Mouse (Mus musculus) R1 (cell line): ENCODE measurements around the gene Hoxc10.

Experiments
- DNase-seq: peaks from one replicate; pipeline ENCODE4 v3.0.0-alpha.2; 2018; ENCODE audit warnings: low read depth, low spot score

The Hoxc10 gene

GRCm38 (mm10) chr15:102966776-102967311 is at the start of gene Hoxc10:
TSS of gene Hoxc10 (plus strand) at chr15:102966796.
- peak; percentile 50 for DNase-seq

GRCm38 (mm10) chr15:102917972-102918572 is 48.5 kb upstream of the Hoxc10 start:
- no peak for DNase-seq

GRCm38 (mm10) chr15:102918611-102919265 is 47.9 kb upstream of the Hoxc10 start:
- DNase-seq, result no peak

- no peak for DNase-seq
Measured at GRCm38 (mm10) chr15:102919336-102920180, 47.0 kb upstream of the Hoxc10 start.

GRCm38 (mm10) chr15:102920619-102921018 is 46.0 kb upstream of the Hoxc10 start:
- DNase-seq, result peak; percentile 100

- peak; percentile 67 for DNase-seq
Measured at GRCm38 (mm10) chr15:102921053-102922011, 45.3 kb upstream of the Hoxc10 start, which contains the start of gene Hoxc13. TSS of gene Hoxc13 (plus strand) at chr15:102921103.

- DNase-seq, result peak; percentile 63
Measured at GRCm38 (mm10) chr15:102922012-102922362, 44.6 kb upstream of the Hoxc10 start.

GRCm38 (mm10) chr15:102922636-102923500 is 43.7 kb upstream of the Hoxc10 start:
- DNase-seq, result no peak

GRCm38 (mm10) chr15:102927032-102927645 is 39.5 kb upstream of the Hoxc10 start:
- DNase-seq, result no peak

- DNase-seq, result peak; percentile 92
Measured at GRCm38 (mm10) chr15:102931706-102932358, 34.8 kb upstream of the Hoxc10 start.

- no peak for DNase-seq
Measured at GRCm38 (mm10) chr15:102934438-102934837, 32.2 kb upstream of the Hoxc10 start.

GRCm38 (mm10) chr15:102934897-102935296 is 31.7 kb upstream of the Hoxc10 start:
- peak; percentile 83 for DNase-seq

GRCm38 (mm10) chr15:102936279-102936972 is 30.2 kb upstream of the Hoxc10 start, which contains the start of gene Hoxc12:
TSS of gene Hoxc12 (plus strand) at chr15:102936757.
- DNase-seq, result peak; percentile 79

- DNase-seq, result peak; percentile 52
Measured at GRCm38 (mm10) chr15:102937036-102937666, 29.4 kb upstream of the Hoxc10 start.

GRCm38 (mm10) chr15:102939256-102940155 is 27.1 kb upstream of the Hoxc10 start:
- peak; percentile 62 for DNase-seq

GRCm38 (mm10) chr15:102942739-102943467 is 23.7 kb upstream of the Hoxc10 start:
- DNase-seq, result peak; percentile 64
